ENCODE assay signal across 8 mouse cellular contexts in genomic region chr4:136173210-136173715, GRCm38 (mm10). TPM values are rescaled to one million over a fixed set of nuclear protein-coding genes. Genes with fewer than 3 reads are reported as not detected.
DNase-seq lines count a peak whose midpoint lies in the region; ATAC-seq and TF ChIP-seq lines count a peak whose summit lies in the region.

No protein-coding gene starts in this region.

- peaks cover 12% of the 10 kb centered on the region; the same call in 1 of the 2 replicates for H3K4me1 ChIP-seq in kidney, postnatal 0 days (replicated peaks; ENCODE audit: insufficient read depth, low read length)
- peaks cover 37% of the 10 kb centered on the region for H3K4me1 ChIP-seq in brown adipose tissue, adult 24 weeks (ENCODE audit: control insufficient read depth, insufficient read depth, insufficient read length, low read length)
- H3K4me1 ChIP-seq in hindbrain, postnatal 0 days (ENCODE audit: insufficient read depth, low read length), result no peaks in the 10 kb centered on the region; the same call in 1 of the 2 replicates
- H3K4me1 ChIP-seq in neural tube, embryonic 11.5 days (ENCODE audit: control insufficient read depth, insufficient read depth, low read length), result peaks cover 20% of the 10 kb centered on the region

- no peaks in the 10 kb centered on the region for H3K36me3 ChIP-seq in kidney, postnatal 0 days (ENCODE audit: insufficient read depth, low read length)
- no peaks in the 10 kb centered on the region for H3K36me3 ChIP-seq in hindbrain, postnatal 0 days (ENCODE audit: insufficient read depth, low read length)
- no peaks in the 10 kb centered on the region; the same call in 1 of the 2 replicates for H3K36me3 ChIP-seq in neural tube, embryonic 11.5 days (ENCODE audit: control insufficient read depth, insufficient read depth, low read length)

- WGBS in kidney, postnatal 0 days, result 3% methylated on average over 14 of the region's 14 CpGs
- 6% methylated on average over 14 of the region's 14 CpGs for WGBS in hindbrain, postnatal 0 days
- WGBS in neural tube, embryonic 11.5 days, result 1% methylated on average over 14 of the region's 14 CpGs

- peak overlapping the region; percentile 71 for H3K4me3 ChIP-seq in kidney, postnatal 0 days (replicated peaks; ENCODE audit: low read depth, low read length)
- peak overlapping the region; percentile 65 for H3K4me3 ChIP-seq in brown adipose tissue, adult 24 weeks (ENCODE audit: insufficient read depth, low read depth, low read length)
- peak overlapping the region; percentile 61 for H3K4me3 ChIP-seq in hindbrain, postnatal 0 days (ENCODE audit: low read length)
- H3K4me3 ChIP-seq in neural tube, embryonic 11.5 days (ENCODE audit: low read depth, low read length), result peak overlapping the region; percentile 81

- peak overlapping the region; percentile 96 for H3K4me2 ChIP-seq in kidney, postnatal 0 days (ENCODE audit: low read length)
- peak overlapping the region; percentile 100 for H3K4me2 ChIP-seq in hindbrain, postnatal 0 days (ENCODE audit: low read depth, low read length)
- peak overlapping the region; percentile 100 for H3K4me2 ChIP-seq in neural tube, embryonic 11.5 days (ENCODE audit: low read depth)

- DNase-seq in kidney, postnatal 0 days (ENCODE audit: low spot score), result peak; percentile 48
- DNase-seq in kidney, adult 9 months, result no peak
- no peak for DNase-seq in hindbrain, postnatal 0 days (ENCODE audit: low spot score)
- DNase-seq in neural tube, embryonic 11.5 days (ENCODE audit: low spot score), result no peak
- no peak for DNase-seq in layer of hippocampus, postnatal 36 days
- no peak for DNase-seq in gastrocnemius, adult 8-10 months (ENCODE audit: low spot score in 2 of 2)
- DNase-seq in cerebellum, adult 9-10 months, result no peak

- no peak for TF ChIP-seq CTCF in kidney, postnatal 0 days (IDR thresholded peaks at IDR 0.05; ENCODE audit: low read depth)
- TF ChIP-seq CTCF in hindbrain, postnatal 0 days (IDR thresholded peaks at IDR 0.05; ENCODE audit: low read depth), result no peak

- no peak overlapping the region for H3K27ac ChIP-seq in kidney, postnatal 0 days
- H3K27ac ChIP-seq in brown adipose tissue, adult 24 weeks (replicated peaks; ENCODE audit: low read depth, low read length), result no peak overlapping the region
- H3K27ac ChIP-seq in hindbrain, postnatal 0 days, result no peak overlapping the region
- no peak overlapping the region for H3K27ac ChIP-seq in neural tube, embryonic 11.5 days (ENCODE audit: low read depth, low read length)

- ATAC-seq in kidney, postnatal 0 days (replicated peaks; ENCODE audit: low FRiP score, low read depth), result 0 out of 2 replicates have a peak, but pooled peaks have one; percentile 22
- ATAC-seq in hindbrain, postnatal 0 days, result no peak
- ATAC-seq in neural tube, embryonic 11.5 days (ENCODE audit: insufficient read depth, low FRiP score, low TSS enrichment), result no peak

- peak overlapping the region; percentile 69 for H3K9ac ChIP-seq in kidney, postnatal 0 days (ENCODE audit: low read depth, low read length)
- H3K9ac ChIP-seq in hindbrain, postnatal 0 days (replicated peaks; ENCODE audit: low read length), result peak overlapping the region; percentile 49; the same call in 1 of the 2 replicates
- peak overlapping the region; percentile 81 for H3K9ac ChIP-seq in neural tube, embryonic 11.5 days (ENCODE audit: low read length)

- no peaks in the 10 kb centered on the region for H3K27me3 ChIP-seq in kidney, postnatal 0 days (ENCODE audit: insufficient read depth, low read length)
- H3K27me3 ChIP-seq in hindbrain, postnatal 0 days (ENCODE audit: insufficient read depth, low read length), result no peaks in the 10 kb centered on the region
- no peaks in the 10 kb centered on the region for H3K27me3 ChIP-seq in neural tube, embryonic 11.5 days (ENCODE audit: control insufficient read depth, insufficient read depth, low read length)

- no peaks in the 10 kb centered on the region for H3K9me3 ChIP-seq in kidney, postnatal 0 days (replicated peaks; ENCODE audit: low read length)
- H3K9me3 ChIP-seq in hindbrain, postnatal 0 days (ENCODE audit: low read length), result no peaks in the 10 kb centered on the region
- H3K9me3 ChIP-seq in neural tube, embryonic 11.5 days (ENCODE audit: control insufficient read depth, low read length), result no peaks in the 10 kb centered on the region

RNA-seq across cellular contexts. Expression of gene E2f2, which starts 1.1 kb away (rescaled TPM):
- polyA plus RNA-seq in kidney, postnatal 0 days (2015; fragmentation: Nextera tagmentation; extraction: Ambion mirVana), result 3.2 and 3.8 TPM in 2 replicates
- 2.9 and 6.4 TPM in 2 replicates for polyA plus RNA-seq in brown adipose tissue, adult 24 weeks (2012; ENCODE audit: insufficient read depth, insufficient read length, missing spikeins)
- 3.5 and 3.7 TPM in 2 replicates for total RNA-seq in hindbrain, postnatal 0 days (2014; rRNA removed)
- 2.3 and 2.4 TPM in 2 replicates for polyA plus RNA-seq in hindbrain, postnatal 0 days (2015; fragmentation: Nextera tagmentation; extraction: Ambion mirVana)
- polyA plus RNA-seq in neural tube, embryonic 11.5 days (2014; fragmentation: Nextera tagmentation; extraction: Ambion mirVana), result 7.2 and 7.6 TPM in 2 replicates
- total RNA-seq in layer of hippocampus, postnatal 36 days (2021), result under 1 TPM; 0.63 to 0.72 TPM
- total RNA-seq in gastrocnemius, adult 8-10 months (2022), result 1 to 10 TPM in 3 of 4 experiments, under 1 TPM in 1; 0.85 to 1.7 (median 1.5) TPM

RNA-seq across cellular contexts. Expression of gene Id3, which starts 30.0 kb away (rescaled TPM):
- polyA plus RNA-seq in kidney, postnatal 0 days (2015; fragmentation: Nextera tagmentation; extraction: Ambion mirVana), result 764 and 829 TPM in 2 replicates
- polyA plus RNA-seq in brown adipose tissue, adult 24 weeks (2012; ENCODE audit: insufficient read depth, insufficient read length, missing spikeins), result 75.0 and 78.1 TPM in 2 replicates
- 204 and 344 TPM in 2 replicates for total RNA-seq in hindbrain, postnatal 0 days (2014; rRNA removed)
- polyA plus RNA-seq in hindbrain, postnatal 0 days (2015; fragmentation: Nextera tagmentation; extraction: Ambion mirVana), result 253 and 254 TPM in 2 replicates
- 440 and 470 TPM in 2 replicates for polyA plus RNA-seq in neural tube, embryonic 11.5 days (2014; fragmentation: Nextera tagmentation; extraction: Ambion mirVana)
- 10 to 100 TPM; 35.4 to 42.4 TPM for total RNA-seq in layer of hippocampus, postnatal 36 days (2021)
- total RNA-seq in gastrocnemius, adult 8-10 months (2022), result 10 to 100 TPM in 1 of 4 experiments, 1 to 10 TPM in 3; 8.7 to 16.7 (median 9.6) TPM

RNA-seq across cellular contexts. Expression of gene Asap3, which starts 32.9 kb away (rescaled TPM):
- 2.7 and 3.0 TPM in 2 replicates for polyA plus RNA-seq in kidney, postnatal 0 days (2015; fragmentation: Nextera tagmentation; extraction: Ambion mirVana)
- polyA plus RNA-seq in brown adipose tissue, adult 24 weeks (2012; ENCODE audit: insufficient read depth, insufficient read length, missing spikeins), result 1.0 and 1.2 TPM in 2 replicates
- 9.1 and 10.5 TPM in 2 replicates for total RNA-seq in hindbrain, postnatal 0 days (2014; rRNA removed)
- 4.1 TPM in 2 replicates for polyA plus RNA-seq in hindbrain, postnatal 0 days (2015; fragmentation: Nextera tagmentation; extraction: Ambion mirVana)
- polyA plus RNA-seq in neural tube, embryonic 11.5 days (2014; fragmentation: Nextera tagmentation; extraction: Ambion mirVana), result 6.9 and 7.5 TPM in 2 replicates
- total RNA-seq in layer of hippocampus, postnatal 36 days (2021), result 1 to 10 TPM; 3.1 to 3.2 TPM
- 1 to 10 TPM in 2 of 4 experiments, under 1 TPM in 2; 0.92 to 1.3 (median 1.1) TPM for total RNA-seq in gastrocnemius, adult 8-10 months (2022)
